Mouse (Mus musculus): ENCODE measurements around the gene F5.
A peak's percentile ranks its signal among the peaks of the same experiment; 100 is the strongest.

Gene F5

GRCm38 (mm10) chr1:164136636-164137035, 15.0 kb upstream of the F5 start:
- H3K4me1 ChIP-seq (replicated peaks; ENCODE audit: low read depth, low read length), result no peaks in the 10 kb centered on the region
- no peak for TF ChIP-seq CTCF (conservative IDR thresholded peaks at IDR 0.05; ENCODE audit: low read length)
- no peak overlapping the region for H3K4me3 ChIP-seq (replicated peaks; ENCODE audit: low read length)
- no peaks in the 10 kb centered on the region for H3K36me3 ChIP-seq (ENCODE audit: insufficient read depth, low read length)
- no peaks in the 10 kb centered on the region; the same call in 1 of the 2 replicates for H3K27me3 ChIP-seq (ENCODE audit: insufficient read depth, low read length)
- H3K9me3 ChIP-seq (ENCODE audit: low read length), result no peaks in the 10 kb centered on the region

DNA sequence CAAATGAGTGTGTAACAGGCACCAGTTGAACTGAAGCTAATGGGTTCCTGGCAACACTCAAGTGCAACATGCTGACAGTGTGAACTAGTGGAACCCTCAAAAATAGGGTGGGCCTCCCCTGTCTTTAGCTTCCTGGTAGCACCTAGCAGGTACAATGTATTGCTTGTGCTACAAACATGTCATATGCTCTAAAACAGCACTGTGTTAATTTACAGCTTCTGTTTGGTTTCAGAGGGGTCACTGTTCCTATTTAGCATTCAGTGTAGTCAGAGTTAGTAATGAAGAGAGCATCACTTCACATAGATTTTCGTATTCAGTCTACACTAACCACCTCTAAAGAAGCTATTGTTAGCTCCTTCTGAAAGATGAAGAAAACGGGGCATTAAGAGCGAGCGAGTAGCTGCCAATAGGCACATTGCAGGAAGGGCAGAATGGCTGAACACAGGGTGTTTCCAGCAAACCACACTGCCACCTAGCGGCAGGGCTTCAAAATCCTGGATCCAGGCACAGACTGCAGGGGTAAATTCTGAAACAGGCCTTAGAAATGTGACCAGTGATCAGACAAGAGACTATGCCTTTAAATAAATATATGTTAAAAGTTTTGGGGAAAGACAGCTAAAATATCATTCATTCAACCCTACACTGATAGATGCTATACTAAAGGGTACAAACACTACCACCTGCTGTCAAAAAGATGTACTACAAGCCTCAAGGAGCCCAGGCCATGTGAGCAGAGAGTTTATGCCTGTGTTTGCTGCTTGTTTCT, 13.1 kb upstream of the F5 start:
- no peaks in the 10 kb centered on the region; the same call in 1 of the 2 replicates for H3K27me3 ChIP-seq (ENCODE audit: insufficient read depth, low read length)
- H3K36me3 ChIP-seq (ENCODE audit: insufficient read depth, low read length), result no peaks in the 10 kb centered on the region
- no peaks in the 10 kb centered on the region for H3K9me3 ChIP-seq (ENCODE audit: low read length)
- no peak overlapping the region for H3K4me3 ChIP-seq (replicated peaks; ENCODE audit: low read length)
- H3K4me1 ChIP-seq (replicated peaks; ENCODE audit: low read depth, low read length), result no peaks in the 10 kb centered on the region
- TF ChIP-seq CTCF (conservative IDR thresholded peaks at IDR 0.05; ENCODE audit: low read length), result peak; percentile 88
- TF ChIP-seq NANOG (IDR thresholded peaks at IDR 0.05; ENCODE audit: borderline replicate concordance, low read length), result no peak

DNA sequence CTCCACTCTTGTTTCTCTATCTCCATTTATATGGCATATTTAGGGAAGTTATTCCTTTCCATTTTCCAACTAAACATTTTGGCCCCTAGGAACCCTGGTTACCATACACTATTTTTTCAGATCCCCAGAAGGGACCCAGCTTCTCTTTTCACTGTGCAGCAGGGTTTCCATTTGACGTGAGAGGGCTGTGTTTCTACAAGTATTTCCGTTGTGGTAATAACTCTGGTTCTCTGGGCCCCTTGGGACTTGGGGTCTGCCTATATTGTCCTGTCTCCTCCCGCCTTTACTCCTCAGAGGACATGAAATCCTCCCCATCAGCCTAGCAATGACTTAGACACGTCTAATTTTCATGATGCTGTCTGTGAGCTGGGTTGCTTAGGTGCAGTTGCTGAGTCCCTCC, 12.2 kb upstream of the F5 start:
- H3K36me3 ChIP-seq (ENCODE audit: insufficient read depth, low read length), result no peaks in the 10 kb centered on the region
- H3K4me3 ChIP-seq (replicated peaks; ENCODE audit: low read length), result no peak overlapping the region
- H3K9me3 ChIP-seq (ENCODE audit: low read length), result no peaks in the 10 kb centered on the region
- no peak for TF ChIP-seq POU5F1 (IDR thresholded peaks at IDR 0.05; ENCODE audit: borderline replicate concordance, low read length)
- TF ChIP-seq NANOG (IDR thresholded peaks at IDR 0.05; ENCODE audit: borderline replicate concordance, low read length), result no peak
- TF ChIP-seq CTCF (conservative IDR thresholded peaks at IDR 0.05; ENCODE audit: low read length), result no peak
- no peaks in the 10 kb centered on the region for H3K4me1 ChIP-seq (replicated peaks; ENCODE audit: low read depth, low read length)
- no peaks in the 10 kb centered on the region; the same call in 1 of the 2 replicates for H3K27me3 ChIP-seq (ENCODE audit: insufficient read depth, low read length)

GRCm38 (mm10) chr1:164149083-164149482, 2.6 kb upstream of the F5 start:
- H3K4me3 ChIP-seq (replicated peaks; ENCODE audit: low read length), result peak overlapping the region; percentile 55; the same call in 1 of the 2 replicates
- no peaks in the 10 kb centered on the region for H3K36me3 ChIP-seq (ENCODE audit: insufficient read depth, low read length)
- TF ChIP-seq NANOG (IDR thresholded peaks at IDR 0.05; ENCODE audit: borderline replicate concordance, low read length) (no peak), CTCF (conservative IDR thresholded peaks at IDR 0.05; ENCODE audit: low read length) (no peak)
- peaks cover 28% of the 10 kb centered on the region for H3K4me1 ChIP-seq (replicated peaks; ENCODE audit: low read depth, low read length)
- H3K27me3 ChIP-seq (ENCODE audit: insufficient read depth, low read length), result no peaks in the 10 kb centered on the region
- H3K9me3 ChIP-seq (ENCODE audit: low read length), result no peaks in the 10 kb centered on the region

DNA sequence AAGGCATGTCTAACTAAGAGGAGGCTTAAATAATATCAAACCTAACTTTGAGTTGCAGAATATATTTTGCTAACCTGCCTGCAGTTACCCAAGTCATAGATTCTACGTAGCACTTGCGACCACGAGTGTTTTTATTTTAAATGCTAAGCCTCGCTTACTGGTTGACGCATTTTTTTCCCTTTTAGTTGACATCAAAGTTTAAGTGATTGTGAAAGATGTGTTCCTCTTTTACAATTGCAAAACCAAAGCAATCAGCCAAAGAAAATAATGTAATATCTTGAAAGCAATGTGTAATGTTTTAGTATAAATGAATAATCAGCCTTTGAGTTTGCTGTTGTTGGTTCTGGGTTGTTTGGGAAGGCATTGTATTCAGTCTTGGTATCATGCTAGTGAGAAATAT, 1.2 kb downstream of the F5 start:
- peaks cover 28% of the 10 kb centered on the region for H3K4me1 ChIP-seq (replicated peaks; ENCODE audit: low read depth, low read length)
- no peak overlapping the region for H3K4me3 ChIP-seq (replicated peaks; ENCODE audit: low read length)
- TF ChIP-seq POU5F1 (IDR thresholded peaks at IDR 0.05; ENCODE audit: borderline replicate concordance, low read length) (no peak), CTCF (conservative IDR thresholded peaks at IDR 0.05; ENCODE audit: low read length) (no peak), NANOG (IDR thresholded peaks at IDR 0.05; ENCODE audit: borderline replicate concordance, low read length) (no peak)
- no peaks in the 10 kb centered on the region for H3K9me3 ChIP-seq (ENCODE audit: low read length)
- H3K36me3 ChIP-seq (ENCODE audit: insufficient read depth, low read length), result no peaks in the 10 kb centered on the region
- H3K27me3 ChIP-seq (ENCODE audit: insufficient read depth, low read length), result no peaks in the 10 kb centered on the region

DNA sequence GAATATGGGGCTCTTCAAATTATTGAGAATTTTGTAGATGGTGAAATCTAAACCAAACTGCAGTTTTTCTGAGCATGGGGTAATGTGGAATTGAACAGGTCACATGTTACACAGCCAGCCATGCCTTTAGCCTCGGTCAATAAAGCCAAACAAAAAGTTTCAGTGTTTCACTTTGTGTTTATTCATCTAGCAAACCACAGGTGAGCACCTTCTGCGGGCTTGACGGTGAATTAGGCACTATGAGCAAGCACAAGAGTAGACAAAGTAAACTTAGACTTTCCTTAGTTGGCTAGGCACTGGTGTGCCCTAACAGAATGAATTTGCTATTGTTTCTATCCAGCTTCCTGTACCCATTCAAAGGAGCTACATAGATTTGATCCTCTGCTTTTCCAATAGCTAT, 3.3 kb downstream of the F5 start:
- Histone ChIP-seq H3K9me3 (ENCODE audit: low read length) (no peaks in the 10 kb centered on the region), H3K27me3 (ENCODE audit: insufficient read depth, low read length) (no peaks in the 10 kb centered on the region), H3K4me1 (replicated peaks; ENCODE audit: low read depth, low read length) (peaks cover 14% of the 10 kb centered on the region), H3K4me3 (replicated peaks; ENCODE audit: low read length) (no peak overlapping the region), H3K36me3 (ENCODE audit: insufficient read depth, low read length) (no peaks in the 10 kb centered on the region)
- TF ChIP-seq CTCF (conservative IDR thresholded peaks at IDR 0.05; ENCODE audit: low read length) (no peak), POU5F1 (IDR thresholded peaks at IDR 0.05; ENCODE audit: borderline replicate concordance, low read length) (no peak), NANOG (IDR thresholded peaks at IDR 0.05; ENCODE audit: borderline replicate concordance, low read length) (no peak)

- Histone ChIP-seq H3K27me3 (ENCODE audit: insufficient read depth, low read length) (no peaks in the 10 kb centered on the region), H3K9me3 (ENCODE audit: low read length) (no peaks in the 10 kb centered on the region), H3K4me3 (replicated peaks; ENCODE audit: low read length) (no peak overlapping the region), H3K36me3 (ENCODE audit: insufficient read depth, low read length) (no peaks in the 10 kb centered on the region), H3K4me1 (replicated peaks; ENCODE audit: low read depth, low read length) (no peaks in the 10 kb centered on the region)
- TF ChIP-seq NANOG (IDR thresholded peaks at IDR 0.05; ENCODE audit: borderline replicate concordance, low read length) (no peak), POU5F1 (IDR thresholded peaks at IDR 0.05; ENCODE audit: borderline replicate concordance, low read length) (no peak), CTCF (conservative IDR thresholded peaks at IDR 0.05; ENCODE audit: low read length) (no peak)
Measured at GRCm38 (mm10) chr1:164158571-164158970, 6.9 kb downstream of the F5 start.

DNA sequence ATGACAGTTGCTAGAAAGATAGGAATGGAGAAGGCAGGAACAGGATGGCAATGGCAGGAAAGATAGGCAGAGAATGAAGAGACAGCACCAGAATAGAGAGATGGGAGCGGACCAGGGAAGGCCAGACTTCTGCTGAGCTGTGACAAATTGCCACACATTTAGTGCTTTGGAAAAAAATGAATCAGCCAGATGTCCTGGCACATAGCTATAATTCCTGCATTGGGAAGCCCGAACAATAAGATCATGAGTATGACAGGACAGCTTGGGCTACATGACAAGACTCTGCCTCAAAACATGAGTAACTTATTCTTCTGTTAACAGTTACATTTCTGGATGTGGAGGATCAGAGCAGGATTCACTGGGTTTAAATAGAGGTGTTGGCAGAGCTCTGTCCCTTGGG, 8.1 kb downstream of the F5 start:
- TF ChIP-seq NANOG (IDR thresholded peaks at IDR 0.05; ENCODE audit: borderline replicate concordance, low read length) (no peak), CTCF (conservative IDR thresholded peaks at IDR 0.05; ENCODE audit: low read length) (no peak), POU5F1 (IDR thresholded peaks at IDR 0.05; ENCODE audit: borderline replicate concordance, low read length) (no peak)
- no peaks in the 10 kb centered on the region for H3K9me3 ChIP-seq (ENCODE audit: low read length)
- no peaks in the 10 kb centered on the region for H3K27me3 ChIP-seq (ENCODE audit: insufficient read depth, low read length)
- H3K4me1 ChIP-seq (replicated peaks; ENCODE audit: low read depth, low read length), result no peaks in the 10 kb centered on the region
- no peak overlapping the region for H3K4me3 ChIP-seq (replicated peaks; ENCODE audit: low read length)
- H3K36me3 ChIP-seq (ENCODE audit: insufficient read depth, low read length), result no peaks in the 10 kb centered on the region

GRCm38 (mm10) chr1:164162745-164163144, 11.1 kb downstream of the F5 start:
- H3K9me3 ChIP-seq (ENCODE audit: low read length), result no peaks in the 10 kb centered on the region
- H3K4me1 ChIP-seq (replicated peaks; ENCODE audit: low read depth, low read length), result no peaks in the 10 kb centered on the region
- H3K4me3 ChIP-seq (replicated peaks; ENCODE audit: low read length), result no peak overlapping the region
- no peaks in the 10 kb centered on the region for H3K27me3 ChIP-seq (ENCODE audit: insufficient read depth, low read length)
- H3K36me3 ChIP-seq (ENCODE audit: insufficient read depth, low read length), result no peaks in the 10 kb centered on the region
- TF ChIP-seq NANOG (IDR thresholded peaks at IDR 0.05; ENCODE audit: borderline replicate concordance, low read length), result no peak
- TF ChIP-seq POU5F1 (IDR thresholded peaks at IDR 0.05; ENCODE audit: borderline replicate concordance, low read length), result no peak
- no peak for TF ChIP-seq CTCF (conservative IDR thresholded peaks at IDR 0.05; ENCODE audit: low read length)

Data from E14TG2a.4 (cell line).